Mouse (Mus musculus) gastrocnemius, postnatal 4 days (tissue): ENCODE data around the gene Cfap46. TPM values are rescaled to one million over a fixed set of nuclear protein-coding genes. Genes with fewer than 3 reads are reported as not detected.

ENCODE experiments used
- DNase-seq, 2 experiments: peaks; one replicate each; pipeline ENCODE4 v3.0.0; 2021 to 2022; ENCODE audit warnings: low spot score in 2 of 2, mixed read lengths in 2 of 2
- long read RNA-seq, 2 experiments: library from polyadenylated mRNA; stranded (forward); transcript quantifications; one replicate each; pipeline ENCODE4 v2.0.0; 2021
- total RNA-seq, 2 experiments: library from RNA; stranded (reverse); gene quantifications; 2 replicates each; pipeline ENCODE4 v1.2.3; 2021

The Cfap46 gene
- under 1 TPM; 0.17 to 0.52 TPM for total RNA-seq
- long read RNA-seq, experiment 1, partial matches to known transcripts: 0 of 1 reads
- long read RNA-seq, experiment 1, other reads (novel, unspliced or antisense): 1 of 1 reads
- long read RNA-seq, experiment 2: 0 reads

- peak; percentile 44 to 73 for DNase-seq
These were observed at the start of gene Cfap46 for GRCm38 (mm10) chr7:139683706-139684552. Gene Cfap46, minus strand, starts transcription at chr7:139683817.

DNA sequence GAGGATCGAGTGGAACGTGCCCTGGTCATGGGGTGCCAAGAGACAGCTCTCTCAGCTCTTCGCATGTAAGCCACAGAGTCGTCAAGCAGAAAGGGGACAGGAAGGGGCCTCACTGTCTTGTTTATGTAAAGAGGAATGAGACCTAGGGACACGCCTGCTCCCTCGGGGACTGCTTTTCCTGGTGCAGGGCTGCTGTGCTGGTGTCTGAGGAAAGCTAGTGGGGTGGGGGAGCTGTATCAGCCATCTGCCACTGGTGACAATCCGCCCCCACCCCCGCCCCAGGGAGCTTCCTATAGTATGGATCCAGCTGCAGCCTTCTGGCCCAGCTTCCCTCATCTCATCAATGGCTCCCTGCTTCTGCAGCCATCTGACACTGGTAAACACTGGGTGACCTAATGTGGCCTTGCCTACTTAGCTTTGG, 47.7 kb upstream of the Cfap46 start:
- DNase-seq: no peak

DNA sequence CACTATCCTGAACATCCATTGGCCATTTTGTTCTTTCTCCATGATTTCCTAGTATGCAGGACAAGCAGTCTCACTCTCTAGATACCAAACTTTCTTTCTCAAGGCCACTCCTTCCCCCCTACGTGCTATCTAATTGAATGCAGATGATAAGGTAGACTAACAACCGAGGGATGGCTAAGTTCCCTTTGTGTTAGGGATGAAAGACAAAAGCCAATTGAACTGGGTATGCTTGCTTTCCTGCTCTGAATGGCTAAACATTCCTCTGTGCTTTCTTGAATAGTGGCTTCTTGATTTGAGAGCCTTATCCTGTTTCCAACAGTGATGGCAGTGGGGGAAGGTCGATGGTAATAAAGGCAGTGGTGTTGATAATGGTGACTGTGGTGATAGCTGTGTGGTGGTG, 43.5 kb upstream of the Cfap46 start:
- no peak for DNase-seq

- DNase-seq: no peak
These were observed 42.0 kb upstream of the Cfap46 start for GRCm38 (mm10) chr7:139725641-139726040.

GRCm38 (mm10) chr7:139723986-139724385, 40.4 kb upstream of the Cfap46 start:
- no peak for DNase-seq

DNA sequence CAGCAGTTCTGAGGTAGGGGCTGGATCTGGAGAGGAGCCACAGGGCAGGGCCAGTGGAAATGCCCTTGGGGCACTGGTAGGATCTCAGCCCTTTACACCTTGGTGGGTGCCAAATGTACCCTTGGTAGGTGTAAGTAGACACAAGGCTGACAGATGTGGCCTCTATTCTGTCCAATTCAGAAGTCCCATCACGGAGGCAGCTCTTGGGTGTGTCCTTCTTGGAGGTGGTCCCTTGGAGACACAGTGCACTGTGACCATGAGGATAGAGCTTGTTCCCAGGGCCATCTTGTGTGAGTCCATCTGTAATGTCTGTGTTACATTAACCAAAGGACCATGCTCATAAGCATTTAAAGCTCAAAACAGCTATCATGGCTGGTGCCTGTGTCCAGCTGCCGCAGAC, 37.6 kb upstream of the Cfap46 start:
- DNase-seq: no peak

- no peak for DNase-seq
These were observed 34.2 kb upstream of the Cfap46 start for GRCm38 (mm10) chr7:139717781-139718180.

GRCm38 (mm10) chr7:139711821-139712220, 28.2 kb upstream of the Cfap46 start:
- DNase-seq: no peak

GRCm38 (mm10) chr7:139706411-139707120, 22.9 kb upstream of the Cfap46 start:
- DNase-seq: no peak

GRCm38 (mm10) chr7:139705781-139706180, 22.2 kb upstream of the Cfap46 start:
- DNase-seq: no peak

- no peak for DNase-seq
These were observed 21.5 kb upstream of the Cfap46 start for GRCm38 (mm10) chr7:139705081-139705480.

DNA sequence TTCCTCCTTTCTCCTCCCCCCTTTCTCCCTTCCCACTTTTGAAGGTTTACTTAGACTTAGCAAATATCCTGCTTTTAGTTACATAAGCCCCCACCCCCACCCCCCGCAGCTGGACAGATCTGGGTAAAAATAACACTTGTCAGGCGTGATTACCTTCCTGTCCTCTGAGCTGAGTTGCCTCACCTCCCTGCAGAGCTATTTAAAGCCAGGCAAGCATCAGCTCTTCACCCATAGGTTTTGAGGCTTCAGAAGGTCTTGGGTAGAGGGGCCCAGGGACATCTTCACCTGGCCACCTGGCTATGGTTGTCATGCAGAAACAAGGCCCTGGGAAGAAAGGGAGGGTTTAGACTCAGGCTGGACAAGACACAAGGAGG, 20.2 kb upstream of the Cfap46 start:
- DNase-seq: no peak

GRCm38 (mm10) chr7:139703146-139703825, 19.7 kb upstream of the Cfap46 start:
- peak; percentile 63 to 80 for DNase-seq

GRCm38 (mm10) chr7:139701651-139702301, 18.2 kb upstream of the Cfap46 start:
- DNase-seq: no peak

DNA sequence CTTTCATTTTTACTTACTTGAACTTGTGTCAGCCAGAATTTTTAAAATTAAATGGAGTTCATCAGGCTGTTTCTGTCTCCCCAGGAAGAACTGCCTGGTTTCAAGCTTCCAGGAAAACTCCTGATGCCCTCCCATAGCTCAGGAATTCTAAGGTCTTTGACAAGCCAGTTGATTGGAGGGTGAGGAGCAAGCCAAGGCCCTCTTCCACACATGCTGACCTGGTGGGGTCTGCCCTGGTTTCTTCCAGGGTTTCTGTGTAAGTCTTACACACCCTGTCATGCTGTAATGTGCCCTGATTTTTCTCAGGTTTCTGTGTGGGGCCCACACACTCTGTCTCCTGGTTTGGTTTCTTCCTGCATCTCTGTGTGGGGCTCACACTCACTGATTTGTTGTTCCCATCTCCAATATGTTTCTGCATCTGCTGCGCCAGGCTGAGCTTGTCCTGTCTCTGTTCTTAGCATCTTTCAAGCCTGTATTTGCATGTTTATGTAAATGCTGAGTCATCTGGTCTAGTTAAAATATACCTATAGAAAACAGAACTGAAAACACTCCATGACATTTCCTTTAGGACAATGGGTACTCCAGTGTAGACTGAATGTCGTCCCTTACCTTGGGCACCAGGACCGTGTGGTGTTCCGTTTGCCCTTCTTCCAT, 9.2 kb upstream of the Cfap46 start:
- no peak for DNase-seq

DNA sequence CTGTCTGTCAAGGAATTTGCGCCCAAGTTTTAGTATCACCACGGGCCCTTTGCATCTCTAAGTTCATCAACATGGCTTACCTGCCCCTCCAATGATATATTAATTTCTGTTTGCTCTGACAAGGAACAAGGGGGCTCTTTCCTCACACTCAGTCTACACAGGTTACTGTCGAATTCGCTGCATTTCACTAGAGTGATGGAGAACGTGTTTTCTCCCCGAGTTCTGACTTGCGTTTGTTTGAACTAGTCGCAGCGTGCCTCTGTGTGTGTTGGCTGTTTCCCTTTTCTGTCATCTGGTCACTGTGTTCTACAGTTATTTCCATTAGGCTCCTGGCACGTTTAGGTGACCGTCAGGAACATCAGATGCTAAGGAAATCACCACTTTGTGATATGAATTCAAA, 8.6 kb upstream of the Cfap46 start:
- DNase-seq: no peak

- no peak for DNase-seq
These were observed 1.7 kb upstream of the Cfap46 start for GRCm38 (mm10) chr7:139685336-139685735.

- DNase-seq: peak; percentile 77 to 90
These were observed 924 bp upstream of the Cfap46 start for GRCm38 (mm10) chr7:139684553-139684929.

- DNase-seq: no peak
These were observed 1.6 kb downstream of the Cfap46 start for GRCm38 (mm10) chr7:139681921-139682598.

- no peak for DNase-seq
These were observed 7.2 kb downstream of the Cfap46 start for GRCm38 (mm10) chr7:139676433-139676832.
